Mouse (Mus musculus) layer of hippocampus, postnatal 14 days (tissue): ENCODE data around the gene Myo5a. TPM values are rescaled to one million over a fixed set of nuclear protein-coding genes. Genes with fewer than 3 reads are reported as not detected.

ENCODE experiments used
- DNase-seq, 2 experiments: peaks; one replicate each; pipeline ENCODE4 v3.0.0; 2021 to 2022; ENCODE audit warnings: low spot score in 2 of 2, mixed read lengths in 1 of 2
- total RNA-seq, 2 experiments: library from RNA; stranded (reverse); gene quantifications; 2 replicates each; pipeline ENCODE4 v1.2.3; 2021

The Myo5a gene
- total RNA-seq, 2 experiments from 2014 or later: 190 to 199 TPM

GRCm38 (mm10) chr9:75071029-75071705 lies 352 bp downstream of the Myo5a start:
- DNase-seq: peak; percentile 76 to 81

DNA sequence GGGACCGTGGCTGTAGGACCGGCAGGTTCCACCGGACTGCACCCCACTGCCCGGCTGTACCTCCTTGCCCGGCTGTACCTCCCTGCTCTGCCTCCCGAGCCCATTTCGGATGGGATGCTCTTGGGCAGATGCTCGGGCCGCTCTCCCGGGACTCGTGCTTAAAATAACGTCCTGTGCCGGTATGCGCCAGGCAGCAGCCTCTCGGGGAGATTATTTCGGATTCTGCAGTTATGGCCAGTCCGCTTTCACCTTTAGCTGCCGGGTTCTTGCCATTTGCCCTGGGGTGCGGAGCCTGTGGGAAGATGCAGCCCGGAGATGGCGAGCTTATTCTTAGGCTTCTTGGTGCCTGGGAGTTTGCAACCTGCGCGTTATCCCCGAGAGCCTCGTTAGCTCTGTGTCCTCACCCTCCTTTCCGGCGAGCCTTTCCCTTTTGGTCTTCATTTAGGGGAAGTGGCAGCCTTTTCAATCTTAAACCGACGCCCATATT lies 934 bp downstream of the Myo5a start:
- peak; percentile 24 to 40 for DNase-seq

GRCm38 (mm10) chr9:75072361-75072760 lies 1.5 kb downstream of the Myo5a start:
- DNase-seq: no peak

DNA sequence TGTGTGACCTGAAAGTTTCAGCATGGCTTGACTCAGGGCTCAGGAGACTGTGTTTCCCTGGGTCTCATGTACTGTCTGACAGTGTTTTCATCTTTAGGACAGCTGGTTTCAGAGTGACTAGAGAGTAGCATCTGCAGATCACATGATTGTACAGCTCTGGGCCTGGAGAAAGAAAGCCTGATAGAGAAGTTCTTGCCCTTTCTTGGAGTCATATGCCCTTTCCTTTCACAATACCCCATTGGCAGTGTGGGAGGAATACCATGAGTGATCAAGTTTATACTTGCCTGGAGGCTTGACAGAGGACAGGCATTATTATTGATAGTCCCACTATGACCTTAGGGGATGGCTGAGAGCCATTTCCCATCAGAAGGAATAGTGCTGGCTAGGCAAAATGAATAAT lies 6.4 kb downstream of the Myo5a start:
- no peak for DNase-seq

DNA sequence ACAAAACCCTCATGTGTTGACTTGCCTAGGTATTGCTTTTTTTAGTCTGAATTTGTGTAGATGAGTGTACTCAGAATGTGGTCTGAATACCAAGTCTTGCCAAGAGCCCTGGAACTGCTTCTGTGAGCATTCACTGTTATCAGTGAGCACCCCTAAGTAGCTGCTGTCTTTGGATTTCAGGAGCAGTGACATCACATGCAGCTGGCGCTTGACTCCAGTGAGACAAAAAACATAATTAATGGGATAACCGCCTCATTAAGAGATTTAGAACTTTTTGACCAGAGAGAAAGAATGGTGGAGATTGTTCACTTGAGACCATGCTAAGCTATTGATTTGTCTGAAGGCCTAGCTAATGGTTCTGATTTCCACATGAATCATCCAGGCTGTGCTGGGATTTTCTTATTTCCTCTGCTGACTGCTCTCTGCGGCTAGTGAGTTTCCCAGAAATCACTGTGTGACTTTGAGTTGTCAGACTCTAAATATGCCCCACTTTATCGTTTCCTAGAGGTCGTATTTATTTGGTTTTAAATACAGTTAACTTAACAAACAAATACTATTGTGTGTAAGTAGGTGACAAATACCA lies 14.5 kb downstream of the Myo5a start:
- DNase-seq: peak; percentile 19 to 36

GRCm38 (mm10) chr9:75087823-75088222 lies 17.0 kb downstream of the Myo5a start:
- DNase-seq: no peak

DNA sequence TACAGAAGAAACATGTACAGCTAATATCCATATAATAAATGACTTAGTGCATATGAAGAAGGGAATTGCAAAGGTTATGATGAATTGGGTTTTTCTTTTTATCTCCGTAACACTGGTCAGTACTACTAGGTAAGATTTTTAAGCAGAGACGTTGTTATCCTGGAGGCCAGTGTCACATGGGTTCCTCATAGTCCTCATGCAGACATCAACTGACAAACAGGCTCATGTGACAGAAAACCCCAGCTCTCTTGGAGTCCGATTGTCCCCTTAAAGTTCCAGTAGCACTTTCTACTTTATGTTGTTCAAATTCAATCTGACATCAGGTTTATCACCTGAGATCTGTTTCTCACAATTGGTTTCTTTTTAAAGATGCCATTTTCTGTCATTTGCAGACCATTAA lies 18.5 kb downstream of the Myo5a start:
- DNase-seq: no peak

DNA sequence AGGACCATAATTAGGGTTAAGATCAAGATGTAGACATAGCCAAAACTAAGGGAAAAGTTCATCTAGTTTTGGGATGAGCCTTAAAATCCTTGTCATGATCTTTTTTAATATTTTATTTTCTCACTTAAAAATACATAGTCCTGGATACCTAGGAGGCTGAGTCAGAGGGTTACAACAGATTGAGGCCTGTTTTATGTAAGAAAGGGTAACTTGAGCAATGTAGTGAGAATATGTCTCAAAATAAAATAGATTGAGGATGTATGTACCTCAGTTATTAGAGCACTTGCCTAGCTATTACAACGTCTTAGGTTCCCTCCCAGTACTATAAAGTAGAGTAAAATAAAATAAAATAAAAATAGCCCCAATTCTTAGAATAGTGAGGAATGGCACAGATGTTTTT lies 21.3 kb downstream of the Myo5a start:
- no peak for DNase-seq

GRCm38 (mm10) chr9:75094762-75095161 lies 23.9 kb downstream of the Myo5a start:
- DNase-seq: no peak

GRCm38 (mm10) chr9:75098937-75099336 lies 28.1 kb downstream of the Myo5a start:
- DNase-seq: no peak

DNA sequence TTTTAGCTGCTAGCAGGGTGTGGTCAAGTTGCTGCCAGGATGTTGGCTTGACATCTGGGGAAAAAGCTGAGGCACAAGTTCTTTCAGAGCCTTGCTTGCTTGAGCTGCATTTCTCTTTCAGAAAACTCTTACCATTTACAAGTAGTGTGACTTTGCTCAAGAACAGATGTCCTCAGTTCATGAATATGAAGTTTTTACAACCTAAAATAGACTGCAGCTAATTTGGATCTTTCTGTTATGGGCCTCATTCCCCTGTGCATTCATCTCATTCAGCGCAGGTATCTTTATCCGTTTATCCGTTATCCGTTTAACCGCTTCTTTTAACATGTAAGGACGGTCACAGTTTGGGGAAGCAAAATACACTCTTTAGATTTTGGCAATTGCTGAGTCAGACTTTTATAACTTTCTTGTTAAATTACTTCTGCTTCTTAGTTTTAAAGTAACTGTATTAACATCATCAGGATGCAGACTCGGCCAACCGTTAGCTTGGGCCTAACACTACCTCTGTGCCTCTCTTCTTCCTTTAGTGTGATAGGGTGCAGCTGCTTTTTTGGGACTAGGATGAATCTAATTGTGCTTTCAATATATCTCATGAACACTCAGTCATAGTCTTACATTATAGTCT lies 29.5 kb downstream of the Myo5a start:
- no peak for DNase-seq

- no peak for DNase-seq
Measured at GRCm38 (mm10) chr9:75102131-75102530, 31.3 kb downstream of the Myo5a start.

DNA sequence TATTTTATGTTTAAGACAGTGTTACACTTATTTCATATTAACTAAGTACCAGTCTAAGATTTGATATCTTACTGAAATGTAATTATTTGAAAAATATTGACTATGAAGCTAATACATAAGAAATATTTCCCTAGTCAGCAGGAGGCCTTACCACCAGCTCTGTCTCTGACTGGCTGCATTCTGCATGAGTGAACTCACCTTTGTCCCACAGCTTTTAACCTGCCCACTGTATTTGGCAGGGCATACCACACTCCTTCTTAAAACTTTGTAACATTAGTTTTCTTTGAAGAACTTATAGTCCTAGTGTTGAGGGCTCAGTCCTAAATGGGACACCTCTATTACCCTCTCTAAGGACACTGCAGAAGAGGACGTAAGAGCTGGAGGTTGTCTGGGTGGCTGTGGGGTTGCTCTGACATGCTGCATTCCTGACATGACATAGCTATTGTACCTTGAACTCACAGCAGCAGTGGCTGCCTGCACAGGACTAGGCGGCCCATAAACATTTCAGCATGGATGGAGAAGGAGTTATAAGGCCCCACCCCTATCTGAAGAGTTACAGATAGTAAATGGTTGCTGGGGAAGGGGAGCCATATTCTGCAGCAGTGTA lies 45.9 kb downstream of the Myo5a start:
- no peak for DNase-seq

DNA sequence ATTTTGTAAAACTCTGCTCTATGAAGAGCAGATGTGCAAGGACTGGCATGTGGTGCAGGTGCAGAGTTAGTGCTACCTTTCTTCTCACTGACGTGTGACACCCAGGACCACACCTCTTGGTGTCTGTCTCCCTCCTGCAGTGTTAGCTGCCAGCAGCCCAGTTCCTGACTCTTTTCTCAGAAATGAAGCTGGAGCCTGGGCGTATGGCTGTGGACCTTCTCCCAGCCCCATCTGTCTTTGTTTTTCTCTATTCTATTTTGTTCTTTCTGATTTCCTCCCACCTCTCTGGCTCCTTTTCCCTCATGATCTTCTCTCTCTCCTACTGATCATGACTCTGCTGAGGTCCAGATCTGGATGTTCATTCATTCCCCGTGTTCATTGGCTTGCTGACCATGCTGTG lies 50.3 kb downstream of the Myo5a start:
- DNase-seq: peak in 1 of 2 experiments; percentile 20

GRCm38 (mm10) chr9:75124201-75124721 lies 53.4 kb downstream of the Myo5a start:
- peak in 1 of 2 experiments; percentile 29 for DNase-seq

GRCm38 (mm10) chr9:75130553-75130952 lies 59.7 kb downstream of the Myo5a start:
- DNase-seq: no peak

GRCm38 (mm10) chr9:75146911-75147310 lies 76.1 kb downstream of the Myo5a start:
- no peak for DNase-seq

- peak in 1 of 2 experiments; percentile 18 for DNase-seq
Measured at GRCm38 (mm10) chr9:75160525-75160924, 89.7 kb downstream of the Myo5a start.

- no peak for DNase-seq
Measured at GRCm38 (mm10) chr9:75163650-75164049, 92.8 kb downstream of the Myo5a start.

GRCm38 (mm10) chr9:75171721-75172120 lies 100.9 kb downstream of the Myo5a start:
- DNase-seq: no peak

DNA sequence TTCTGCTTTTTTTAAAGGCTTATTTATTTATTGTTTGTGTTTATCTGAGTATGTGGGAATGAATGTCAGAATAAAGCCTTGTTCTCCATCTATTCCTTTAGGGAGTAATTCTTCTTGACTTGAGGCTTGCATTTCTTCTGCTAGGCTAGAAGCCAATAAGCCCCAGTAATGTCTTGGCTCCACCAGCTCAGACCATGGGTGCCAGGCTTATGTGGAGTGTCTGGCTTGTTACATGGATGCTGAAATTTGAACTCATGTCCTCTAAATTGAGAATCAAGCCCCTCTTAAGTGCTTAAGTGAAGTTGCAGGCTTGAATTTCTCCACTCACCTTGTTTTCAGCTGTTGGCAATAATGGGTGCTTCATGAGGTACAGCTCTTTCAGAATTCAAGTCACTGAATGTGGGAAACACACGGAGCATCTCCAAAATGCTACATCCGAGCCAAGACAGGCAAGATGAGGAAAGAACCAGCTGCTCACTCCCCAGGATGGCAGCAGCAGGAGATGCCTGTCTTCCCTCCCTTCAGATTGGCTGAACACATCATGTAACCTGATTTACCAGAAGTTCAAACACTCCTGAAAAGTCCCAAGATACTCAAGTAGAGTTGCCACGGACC lies 116.9 kb downstream of the Myo5a start:
- DNase-seq: no peak
